Mouse (Mus musculus) splenic B cell, adult 2 months (primary cell): ENCODE data around the gene Vmn2r76.
"Not testable (repeated sequence)": the region's sequence is repeated elsewhere in the genome, so short reads cannot be mapped to it uniquely, and the experiment has no call there.

ENCODE experiments used
- DNase-seq: peaks from one replicate; pipeline ENCODE4 v3.0.0-alpha.2; 2011; ENCODE audit warnings: low read depth, low spot score
- H3K27me3 ChIP-seq: 2 replicates; pipeline ENCODE4 v1.6.1; 2012; ENCODE audit warnings: mild to moderate bottlenecking, low read length, moderate library complexity, mixed read lengths; ENCODE audit not compliant: control insufficient read depth, poor library complexity, insufficient read depth, severe bottlenecking
- H3K36me3 ChIP-seq: 2 replicates; pipeline ENCODE4 v1.6.1; 2012; ENCODE audit warnings: mild to moderate bottlenecking, low read length, moderate library complexity, mixed read lengths; ENCODE audit not compliant: control insufficient read depth, poor library complexity, insufficient read depth, severe bottlenecking

Vmn2r76 gene

DNA sequence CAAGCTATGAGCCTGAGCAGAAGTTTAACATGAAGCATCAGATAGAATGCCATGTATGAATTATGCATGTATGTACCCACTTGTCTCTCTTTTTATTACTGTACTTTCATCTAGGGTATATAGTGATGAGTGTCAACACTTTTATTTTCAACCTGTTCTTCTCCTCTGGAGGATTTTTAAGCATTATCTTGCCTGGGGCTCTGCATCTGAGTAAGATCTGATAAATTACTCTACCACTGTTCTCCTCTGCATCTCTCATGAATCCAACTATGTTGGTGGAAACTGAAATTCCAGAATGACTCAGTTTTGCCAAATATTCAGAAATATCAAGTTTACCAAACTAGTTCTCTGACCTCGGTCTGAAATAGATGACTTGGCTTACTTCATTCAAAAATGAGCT lies at the start of gene Vmn2r76:
TSS of gene Vmn2r76 (minus strand) at position 101 of the 400 bp plus-strand sequence.
- no peaks in the 10 kb centered on the region for H3K27me3 ChIP-seq
- DNase-seq = no peak
- no peaks in the 10 kb centered on the region for H3K36me3 ChIP-seq

DNA sequence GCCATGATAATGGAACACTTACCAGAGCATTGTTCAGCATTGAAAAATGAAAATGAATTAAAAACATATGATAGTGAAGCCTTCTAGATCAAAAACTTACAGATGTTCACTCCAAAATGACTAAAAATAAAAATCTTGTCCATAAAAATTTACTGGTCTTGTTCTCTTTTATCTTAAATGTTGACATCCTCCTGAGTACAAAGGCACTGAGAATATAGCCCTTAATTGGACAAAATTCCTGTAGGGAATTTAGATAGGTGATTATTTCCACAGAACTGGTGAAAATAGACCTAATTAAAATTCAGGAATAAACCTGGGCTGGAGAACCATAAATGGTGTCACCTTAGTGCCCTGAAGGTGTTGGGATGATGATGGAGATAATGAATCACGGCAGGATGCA lies 31.0 kb upstream of the Vmn2r76 start, which contains the start of gene Olfr310:
TSS of gene Olfr310 (minus strand) at position 101 of the 400 bp plus-strand sequence.
- Histone ChIP-seq H3K36me3 (no peaks in the 10 kb centered on the region), H3K27me3 (no peaks in the 10 kb centered on the region)
- no peak for DNase-seq

GRCm38 (mm10) chr7:86211345-86211744 lies 34.8 kb downstream of the Vmn2r76 start:
- Histone ChIP-seq H3K36me3 (no peaks in the 10 kb centered on the region), H3K27me3 (no peaks in the 10 kb centered on the region)
- no peak for DNase-seq

GRCm38 (mm10) chr7:86171678-86172077 lies 74.4 kb downstream of the Vmn2r76 start, which contains the start of gene Vmn2r75:
TSS of gene Vmn2r75 (minus strand) at chr7:86171778.
- not testable (repeated sequence) for DNase-seq, H3K27me3 ChIP-seq, H3K36me3 ChIP-seq
